Mouse (Mus musculus) adrenal gland, adult 8-10 months (tissue): ENCODE measurements around the gene Ncf1. TPM values are rescaled to one million over a fixed set of nuclear protein-coding genes. Genes with fewer than 3 reads are reported as not detected.

ENCODE experiments used
- DNase-seq: peaks from one replicate; pipeline ENCODE4 v3.0.0; 2022
- total RNA-seq, 4 experiments: library from RNA; stranded (reverse); gene quantifications; 2 replicates each; pipeline ENCODE4 v1.2.4; 2022

The Ncf1 gene
- total RNA-seq, 4 experiments from 2014 or later, result 6.7 to 10.7 (median 8.3) TPM

- DNase-seq, result no peak
Measured at GRCm38 (mm10) chr5:134206721-134207120, 22.7 kb downstream of the Ncf1 start.

- DNase-seq, result no peak
Measured at GRCm38 (mm10) chr5:134193664-134194063, 35.8 kb downstream of the Ncf1 start.

GRCm38 (mm10) chr5:134188571-134188970 lies 40.9 kb downstream of the Ncf1 start:
- no peak for DNase-seq

GRCm38 (mm10) chr5:134186961-134187731 lies 42.3 kb downstream of the Ncf1 start:
- no peak for DNase-seq

- DNase-seq, result no peak
Measured at GRCm38 (mm10) chr5:134186059-134186458, 43.4 kb downstream of the Ncf1 start.

- peak; percentile 97 for DNase-seq
Measured at GRCm38 (mm10) chr5:134183880-134184808, 45.3 kb downstream of the Ncf1 start, which contains the start of gene Gtf2ird2. Gene Gtf2ird2 (plus strand): TSS chr5:134184019.

GRCm38 (mm10) chr5:134183162-134183561 lies 46.3 kb downstream of the Ncf1 start:
- no peak for DNase-seq

- DNase-seq, result peak; percentile 51
Measured at GRCm38 (mm10) chr5:134182735-134183134, 46.7 kb downstream of the Ncf1 start.

- DNase-seq, result no peak
Measured at GRCm38 (mm10) chr5:134182172-134182571, 47.3 kb downstream of the Ncf1 start.

- DNase-seq, result peak; percentile 57
Measured at GRCm38 (mm10) chr5:134179871-134180270, 49.6 kb downstream of the Ncf1 start.

- DNase-seq, result no peak
Measured at GRCm38 (mm10) chr5:134178536-134178935, 50.9 kb downstream of the Ncf1 start.

- DNase-seq, result peak; percentile 81
Measured at GRCm38 (mm10) chr5:134176169-134176881, 53.1 kb downstream of the Ncf1 start, which contains the start of gene Rcc1l. Gene Rcc1l (minus strand): TSS chr5:134176774.

GRCm38 (mm10) chr5:134175696-134176095 lies 53.7 kb downstream of the Ncf1 start:
- no peak for DNase-seq

GRCm38 (mm10) chr5:134173206-134173605 lies 56.2 kb downstream of the Ncf1 start:
- no peak for DNase-seq

- no peak for DNase-seq
Measured at GRCm38 (mm10) chr5:134170167-134170566, 59.3 kb downstream of the Ncf1 start.

Other genes starting within 250 kb of the Ncf1 start
- gene Castor2, start 129.9 kb downstream of the Ncf1 start, total RNA-seq, result 10 to 100 TPM; 18.4 to 37.2 (median 23.6) TPM
- 10 to 100 TPM; 34.6 to 43.1 (median 37.8) TPM for gene Rcc1l, start 52.9 kb downstream of the Ncf1 start, total RNA-seq
- gene Gtf2ird2, start 45.6 kb downstream of the Ncf1 start, total RNA-seq, result 10 to 100 TPM; 10.4 to 19.9 (median 14.2) TPM
- 100 to 1,000 TPM; 215 to 303 (median 258) TPM for gene Gtf2i, start 85.1 kb upstream of the Ncf1 start, total RNA-seq
- gene Gtf2ird1, start 227.1 kb upstream of the Ncf1 start, total RNA-seq, result 10 to 100 TPM; 46.0 to 93.0 (median 63.1) TPM